Mouse (Mus musculus) heart, adult 2 months (tissue): ENCODE measurements around the gene Celf5. TPM values are rescaled to one million over a fixed set of nuclear protein-coding genes. Genes with fewer than 3 reads are reported as not detected.

Experiments used
- DNase-seq, 2 experiments: peaks; one replicate each; pipeline ENCODE4 v3.0.0; 2021
- H3K27ac ChIP-seq: fragments of 200-600 bp; 2 replicates; pipeline ENCODE4 v1.8.1; 2022
- H3K27me3 ChIP-seq: fragments of 200-500 bp; 2 replicates; pipeline ENCODE4 v1.6.1; 2012; ENCODE audit warnings: mild to moderate bottlenecking, low read length, inconsistent platforms, mixed read lengths; ENCODE audit not compliant: control insufficient read depth, insufficient read depth
- H3K36me3 ChIP-seq: fragments of 200-500 bp; 2 replicates; pipeline ENCODE4 v1.6.1; 2012; ENCODE audit warnings: low read length, inconsistent platforms; ENCODE audit not compliant: control insufficient read depth, insufficient read depth
- H3K4me1 ChIP-seq: fragments of 200-500 bp; 2 replicates; pipeline ENCODE4 v1.6.1; 2011; ENCODE audit warnings: low read length; ENCODE audit not compliant: control insufficient read depth, insufficient read depth
- H3K4me3 ChIP-seq: fragments of 200-600 bp; 2 replicates; pipeline ENCODE4 v1.8.1; 2022
- H3K79me2 ChIP-seq: fragments of 200-500 bp; replicated peaks from 2 replicates; pipeline ENCODE4 v1.6.1; 2012; ENCODE audit warnings: mild to moderate bottlenecking, inconsistent platforms, low read length, moderate library complexity, mixed read lengths; ENCODE audit not compliant: control insufficient read depth, insufficient read depth
- H3K9ac ChIP-seq: fragments of 200-500 bp; 2 replicates; pipeline ENCODE4 v1.6.1; 2012; ENCODE audit warnings: low read depth, mild to moderate bottlenecking, control low read depth, inconsistent platforms, low read length, mixed read lengths
- CTCF ChIP-seq: fragments of 200-600 bp; IDR thresholded peaks from 2 replicates; pipeline ENCODE4 v1.8.1; 2022; ENCODE audit warnings: antibody characterized with exemption, mild to moderate bottlenecking, moderate library complexity
- EP300 ChIP-seq: fragments of 200-500 bp; IDR thresholded peaks from 2 replicates; pipeline ENCODE4 v1.6.1; 2011; ENCODE audit warnings: low read depth, low read length, control low read depth; ENCODE audit not compliant: insufficient read depth
- POLR2A ChIP-seq: fragments of 200-500 bp; IDR thresholded peaks from 2 replicates; pipeline ENCODE4 v1.6.1; 2011; ENCODE audit warnings: mild to moderate bottlenecking, low read depth, low read length, control low read depth; ENCODE audit not compliant: insufficient read depth
- WGBS: fragments of 180-500 bp; shearing (Covaris S2); methylation state at CpG from one replicate; pipeline ENCODE4 v1.1.7; 2018; 5-methylcytosine and 5-hydroxymethylcytosine counted together
- intact Hi-C: fragments of 180-260 bp; cut with DNase I; formaldehyde crosslinking; loops from one replicate; pipeline ENCODE4 v1.15.1; 2025
- polyA plus RNA-seq: library from polyadenylated mRNA; depleted of rRNA; stranded (reverse); fragments of >200 nt; gene quantifications from 2 replicates; pipeline ENCODE4 v1.2.3, GENCODE M21; 2012
- total RNA-seq, 2 experiments: library from RNA; stranded (reverse); gene quantifications; 2 replicates each; pipeline ENCODE4 v1.2.3; 2021

Gene Celf5
- total and polyA plus RNA-seq, 3 experiments: 0.16 to 0.39 TPM; not detected in 1

DNA sequence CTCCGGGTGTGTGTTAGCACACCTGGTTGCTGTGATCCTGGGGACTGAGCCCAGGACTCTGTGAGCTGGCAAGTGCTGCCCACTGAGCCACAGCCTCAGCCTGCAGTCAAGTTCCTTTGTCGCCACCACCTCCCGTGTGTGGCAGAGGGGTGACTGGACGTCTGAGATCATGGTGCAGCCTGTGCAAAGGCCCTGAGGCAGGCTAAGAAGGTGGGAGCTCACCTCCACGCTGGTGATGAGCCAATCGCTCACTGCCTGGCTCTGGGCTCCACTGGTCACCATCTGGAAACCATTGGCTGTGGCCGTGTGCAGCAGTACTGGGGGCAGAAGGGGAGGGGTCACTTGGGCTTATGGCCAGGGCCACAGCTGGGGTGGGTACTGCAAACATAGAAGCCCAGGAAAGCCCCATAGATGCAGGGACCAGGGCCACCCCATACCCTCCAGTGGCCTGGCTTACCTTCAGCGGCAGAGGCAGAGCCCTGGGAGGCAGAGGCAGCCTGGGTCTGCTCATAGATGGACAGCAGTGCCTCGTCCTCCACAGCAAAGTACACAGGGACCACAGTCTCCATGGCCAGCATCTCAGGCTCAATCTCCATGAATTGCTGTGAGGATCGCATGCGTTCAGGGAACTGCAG lies 10.2 kb upstream of the Celf5 start:
- H3K79me2 ChIP-seq: peaks cover 4% of the 10 kb centered on the region
- DNase-seq: peak in 1 of 2 experiments; percentile 15
- intact Hi-C loops: loop anchor here (10.0 kb wide), 1 partner anchor 588 kb away; the partner anchor contains the start of gene Timm13
- WGBS: 93% methylated on average over 11 of the region's 11 CpGs
- no peak overlapping the region for H3K27ac ChIP-seq
- H3K4me3 ChIP-seq: no peak overlapping the region
- no peaks in the 10 kb centered on the region for H3K36me3 ChIP-seq
- peaks cover 2% of the 10 kb centered on the region; the same call in 1 of the 2 replicates for H3K4me1 ChIP-seq
- TF ChIP-seq POLR2A (no peak), CTCF (no peak), EP300 (no peak)
- H3K27me3 ChIP-seq: no peaks in the 10 kb centered on the region
- H3K9ac ChIP-seq: no peak overlapping the region

DNA sequence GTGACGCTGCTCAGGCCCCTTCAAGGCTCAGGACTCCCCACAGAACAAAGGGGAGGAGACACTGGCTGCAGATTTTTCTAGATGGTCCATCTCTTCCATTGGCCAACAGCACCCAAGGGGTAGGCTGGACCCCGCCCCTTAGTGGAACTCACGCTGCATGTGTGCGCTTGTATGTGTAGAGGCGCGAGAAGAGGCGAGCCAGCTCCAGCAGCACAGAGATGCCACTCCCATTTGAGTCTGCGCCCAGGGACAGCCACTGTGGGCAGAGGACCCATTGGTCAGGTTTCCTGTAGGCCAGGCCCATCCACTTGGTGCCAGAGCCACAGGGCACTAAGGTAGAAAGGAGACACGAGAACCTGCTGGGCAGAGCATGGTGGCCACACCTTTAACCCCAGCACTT lies 8.5 kb upstream of the Celf5 start:
- TF ChIP-seq POLR2A: no peak
- no peak for TF ChIP-seq EP300
- TF ChIP-seq CTCF: no peak
- intact Hi-C loops: loop anchor here (10.0 kb wide), 1 partner anchor 586 kb away; the partner anchor contains the start of gene Timm13
- no peak for DNase-seq
- Histone ChIP-seq H3K27ac (no peak overlapping the region), H3K9ac (no peak overlapping the region), H3K4me1 (peaks cover 2% of the 10 kb centered on the region; the same call in 1 of the 2 replicates), H3K27me3 (no peaks in the 10 kb centered on the region), H3K36me3 (no peaks in the 10 kb centered on the region), H3K79me2 (peaks cover 4% of the 10 kb centered on the region), H3K4me3 (no peak overlapping the region)
- WGBS: 93% methylated on average over 9 of the region's 9 CpGs

DNA sequence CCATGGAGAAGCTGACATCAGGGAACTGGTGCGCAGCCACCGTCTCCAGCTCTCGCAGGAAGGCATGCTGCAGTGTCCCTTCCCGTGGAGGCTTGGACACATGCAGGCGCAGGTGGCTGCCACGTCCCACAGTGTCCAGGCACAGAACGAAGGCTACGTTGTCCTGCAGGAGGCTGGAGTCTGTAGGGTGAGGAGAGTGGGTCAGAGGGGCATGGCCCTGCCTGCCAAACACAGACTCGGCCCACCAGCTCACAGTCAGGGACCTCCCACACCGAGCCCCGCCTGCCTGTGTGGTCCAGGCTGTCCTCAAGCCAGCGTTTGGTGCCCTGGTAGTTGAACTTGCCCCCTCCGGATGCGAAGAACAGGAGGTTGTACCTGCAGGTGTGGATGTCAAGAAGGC lies 7.4 kb upstream of the Celf5 start:
- H3K4me1 ChIP-seq: no peaks in the 10 kb centered on the region; the same call in 1 of the 2 replicates
- H3K4me3 ChIP-seq: no peak overlapping the region
- no peaks in the 10 kb centered on the region for H3K36me3 ChIP-seq
- TF ChIP-seq POLR2A (no peak), EP300 (no peak), CTCF (no peak)
- 86% methylated on average over 14 of the region's 14 CpGs for WGBS
- H3K9ac ChIP-seq: no peak overlapping the region
- H3K27me3 ChIP-seq: no peaks in the 10 kb centered on the region
- peak in 1 of 2 experiments; percentile 17 for DNase-seq
- no peaks in the 10 kb centered on the region for H3K79me2 ChIP-seq
- no peak overlapping the region for H3K27ac ChIP-seq
- intact Hi-C loops: loop anchor here (10.0 kb wide), 1 partner anchor 585 kb away; the partner anchor contains the start of gene Timm13

DNA sequence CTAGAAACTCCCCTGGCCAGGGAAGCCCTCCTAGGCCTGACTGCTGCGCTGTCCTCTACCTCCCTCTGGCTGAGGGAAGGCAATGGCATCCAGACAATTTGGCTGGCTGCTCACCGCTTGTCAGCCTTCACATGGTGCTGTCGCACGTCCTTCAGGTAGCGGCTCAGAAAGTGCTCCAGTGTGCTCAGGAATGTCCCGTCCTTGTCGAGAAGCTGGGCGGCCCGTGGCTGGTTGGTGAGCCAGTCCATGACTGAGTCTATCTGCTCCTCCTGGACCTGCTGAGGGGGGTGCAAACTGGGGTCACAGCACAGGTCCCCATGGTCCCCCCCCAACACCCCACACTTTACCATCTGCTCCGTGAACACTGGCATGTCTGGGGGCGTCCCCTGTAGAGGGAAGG lies 5.6 kb upstream of the Celf5 start:
- Histone ChIP-seq H3K36me3 (no peaks in the 10 kb centered on the region), H3K9ac (no peak overlapping the region), H3K4me1 (no peaks in the 10 kb centered on the region; the same call in 1 of the 2 replicates), H3K79me2 (no peaks in the 10 kb centered on the region), H3K4me3 (no peak overlapping the region), H3K27ac (no peak overlapping the region), H3K27me3 (no peaks in the 10 kb centered on the region)
- intact Hi-C loops: no loop called here
- WGBS: 74% methylated on average over 11 of the region's 11 CpGs
- TF ChIP-seq EP300: no peak
- peak; percentile 27 for TF ChIP-seq CTCF
- no peak for TF ChIP-seq POLR2A
- DNase-seq: peak in 1 of 2 experiments; percentile 23

DNA sequence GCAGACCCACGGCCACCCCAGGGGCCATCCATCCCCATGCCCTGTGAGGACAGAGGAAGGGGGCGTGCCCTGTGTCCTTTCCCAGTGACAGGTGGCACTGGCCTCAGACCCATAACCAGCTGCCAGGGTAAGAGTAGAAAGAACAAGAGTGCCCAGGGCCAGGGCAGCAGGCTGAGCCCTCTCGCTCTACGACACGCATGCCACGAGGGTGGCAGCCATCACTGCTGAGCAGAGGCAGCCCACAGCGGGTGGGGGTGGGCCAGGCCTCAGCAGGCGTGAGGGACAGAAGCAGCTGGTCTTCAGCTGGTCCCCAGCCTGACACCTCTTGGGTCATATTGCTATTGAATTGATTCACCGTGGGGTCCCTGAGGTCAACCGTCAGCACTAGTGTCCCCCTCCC lies 4.0 kb upstream of the Celf5 start:
- intact Hi-C loops: no loop called here
- H3K27me3 ChIP-seq: no peaks in the 10 kb centered on the region
- peaks cover 3% of the 10 kb centered on the region; the same call in 1 of the 2 replicates for H3K4me1 ChIP-seq
- H3K4me3 ChIP-seq: no peak overlapping the region
- no peak overlapping the region for H3K27ac ChIP-seq
- H3K36me3 ChIP-seq: no peaks in the 10 kb centered on the region
- no peaks in the 10 kb centered on the region for H3K79me2 ChIP-seq
- TF ChIP-seq CTCF: no peak
- TF ChIP-seq POLR2A: no peak
- TF ChIP-seq EP300: no peak
- WGBS: 92% methylated on average over 10 of the region's 10 CpGs
- no peak overlapping the region for H3K9ac ChIP-seq
- DNase-seq: no peak

DNA sequence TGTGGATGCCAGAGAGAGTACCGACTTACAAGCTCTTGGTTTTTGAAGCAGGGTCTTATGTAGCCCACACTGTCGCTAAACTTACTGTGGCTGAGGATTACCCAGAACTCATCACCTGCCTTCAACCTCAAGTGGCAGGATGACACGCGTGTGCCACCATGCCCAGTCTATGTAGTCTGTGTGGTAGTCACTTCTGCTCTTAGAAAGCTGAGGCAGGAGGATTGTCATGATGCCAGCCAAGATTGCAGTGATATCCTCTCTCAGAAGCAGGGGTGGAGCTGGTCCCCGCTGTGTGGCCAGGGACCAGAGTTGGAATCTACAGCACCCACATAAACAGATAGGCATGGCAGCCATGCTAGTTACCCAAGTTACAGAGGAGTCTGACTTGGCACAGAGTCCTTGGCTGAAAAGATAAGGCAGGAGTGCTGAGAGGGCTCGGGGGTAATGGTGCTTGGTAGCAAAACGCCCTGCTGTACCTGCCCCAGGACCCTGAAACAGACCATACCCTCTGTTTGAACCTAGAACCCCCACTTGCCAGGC lies 3.0 kb upstream of the Celf5 start:
- Histone ChIP-seq H3K27ac (no peak overlapping the region), H3K36me3 (no peaks in the 10 kb centered on the region), H3K4me3 (no peak overlapping the region), H3K27me3 (no peaks in the 10 kb centered on the region), H3K79me2 (no peaks in the 10 kb centered on the region), H3K9ac (no peak overlapping the region), H3K4me1 (peaks cover 3% of the 10 kb centered on the region; the same call in 1 of the 2 replicates)
- WGBS: 55% methylated on average over 7 of the region's 7 CpGs
- no peak for TF ChIP-seq EP300
- TF ChIP-seq POLR2A: no peak
- TF ChIP-seq CTCF: no peak
- intact Hi-C loops: no loop called here
- DNase-seq: no peak
